Mouse (Mus musculus) MEL (cell line): ENCODE measurements at regions not wholly inside any gene's neighbourhood (a gene's known extent, or its start where the extent isn't known, plus 50 kb on each side); places are given as distances from the start of the nearest gene placed in this dataset.

Experiments
- CHD1 ChIP-seq: IDR thresholded peaks from 2 replicates; pipeline ENCODE4 v1.6.1; 2012; ENCODE audit warnings: low read depth, mild to moderate bottlenecking, inconsistent platforms, low read length, improper control_type of control experiment
- CTCF ChIP-seq, 3 experiments: IDR thresholded peaks in 2 of 3; conservative IDR thresholded peaks in 1 of 3; 2 replicates each; pipeline ENCODE4 v1.5.1; 2011 to 2012; ENCODE audit warnings: low read length in 3 of 3, low read depth in 2 of 3, mild to moderate bottlenecking in 2 of 3, improper control_type of control experiment in 1 of 3, inconsistent platforms in 1 of 3, mixed read lengths in 1 of 3, moderate library complexity in 1 of 3; ENCODE audit not compliant: control insufficient read depth in 1 of 3, insufficient read depth in 1 of 3, poor library complexity in 1 of 3, severe bottlenecking in 1 of 3
- EP300 ChIP-seq, 2 experiments: IDR thresholded peaks; 2 replicates each; pipeline ENCODE4 v1.6.1; 2011; ENCODE audit warnings: improper control_type of control experiment in 2 of 2, low read length in 2 of 2, low read depth in 1 of 2, mild to moderate bottlenecking in 1 of 2
- GATA1 ChIP-seq: IDR thresholded peaks from 2 replicates; pipeline ENCODE4 v1.6.1; 2011; ENCODE audit warnings: low read depth, low read length, improper control_type of control experiment
- POLR2A ChIP-seq, 2 experiments: IDR thresholded peaks; 2 replicates each; pipeline ENCODE4 v1.6.1; 2011 to 2012; ENCODE audit warnings: low read length in 2 of 2, mild to moderate bottlenecking in 2 of 2, control low read depth in 1 of 2, improper control_type of control experiment in 1 of 2, low read depth in 1 of 2, moderate library complexity in 1 of 2; ENCODE audit not compliant: control insufficient read depth in 1 of 2, insufficient read depth in 1 of 2, poor library complexity in 1 of 2
- POLR2AphosphoS5 ChIP-seq: IDR thresholded peaks from 2 replicates; pipeline ENCODE4 v1.6.1; 2012; ENCODE audit warnings: low read depth, borderline replicate concordance, mild to moderate bottlenecking, inconsistent platforms, low read length, moderate library complexity, mixed read lengths
- RCOR1 ChIP-seq: IDR thresholded peaks from 2 replicates; pipeline ENCODE4 v1.6.1; 2012; ENCODE audit warnings: low read depth, mild to moderate bottlenecking, inconsistent platforms, low read length, improper control_type of control experiment
- SIN3A ChIP-seq: IDR thresholded peaks from 2 replicates; pipeline ENCODE4 v1.6.1; 2012; ENCODE audit warnings: low read length, improper control_type of control experiment, inconsistent platforms
- TBP ChIP-seq: IDR thresholded peaks from 2 replicates; pipeline ENCODE4 v1.8.0; 2011; ENCODE audit warnings: low read depth, low read length, improper control_type of control experiment

- no peak for TF ChIP-seq RCOR1
- no peak for TF ChIP-seq POLR2AphosphoS5
- no peak for TF ChIP-seq GATA1
- TF ChIP-seq TBP: no peak
- TF ChIP-seq CTCF (IDR thresholded peaks at IDR 0.05 in 2 of 3, conservative IDR thresholded peaks at IDR 0.05 in 1 of 3; ENCODE audit: control insufficient read depth in 1 of 3, insufficient read depth in 1 of 3, low read depth in 2 of 3, low read length in 3 of 3, poor library complexity in 1 of 3, severe bottlenecking in 1 of 3): no peak
- TF ChIP-seq SIN3A: no peak
- TF ChIP-seq EP300 (IDR thresholded peaks at IDR 0.05; ENCODE audit: low read depth in 1 of 2, low read length in 2 of 2): no peak
- TF ChIP-seq POLR2A (IDR thresholded peaks at IDR 0.05; ENCODE audit: control insufficient read depth in 1 of 2, insufficient read depth in 1 of 2, low read depth in 1 of 2, low read length in 2 of 2, poor library complexity in 1 of 2): no peak
- no peak for TF ChIP-seq CHD1
Measured at GRCm38 (mm10) chr1:128659857-128660256, 67.8 kb upstream of the Cxcr4 start.
